10 mouse cellular contexts compared by ENCODE assay signal in genomic region chr13:95778761-95779161, GRCm38 (mm10).
DNase-seq lines count a peak whose midpoint lies in the region; ATAC-seq lines count a peak whose summit lies in the region.
"Had no signal": no experiment of that assay in that cellular context is flagged by ENCODE, and none has a peak within 500 bp of the region (broad histone marks: within the 10 kb centered on the region; RNA-seq: fewer than 3 reads in every experiment).

No protein-coding gene starts in this region.

- peak; percentile 46; the same call in 1 of the 2 replicates for ATAC-seq in kidney, embryonic 16.5 days (ENCODE audit: low FRiP score, low TSS enrichment)
- ATAC-seq in embryonic facial prominence, embryonic 12.5 days (ENCODE audit: insufficient number of reproducible peaks, insufficient read depth, low FRiP score, low TSS enrichment) = peak; percentile 76
- ATAC-seq: Patski had no signal

- DNase-seq in kidney, adult 8-10 months = no peak
- no peak for DNase-seq in limb, embryonic 10.5 days (ENCODE audit: low spot score)
- DNase-seq in monocyte, adult 2 months (ENCODE audit: low read depth in 1 of 2, low spot score in 2 of 2) = peak; percentile 29 to 49
- no peak for DNase-seq in right cerebral cortex, postnatal 36 days (ENCODE audit: low spot score in 2 of 2)
- DNase-seq in thymus, postnatal 10 days (ENCODE audit: low spot score in 2 of 2) = no peak
- DNase-seq: cerebellum, adult 8-10 months had no signal

- no peaks in the 10 kb centered on the region for H3K36me3 ChIP-seq in kidney, embryonic 16.5 days (ENCODE audit: insufficient read depth, low read length)
- no peaks in the 10 kb centered on the region for H3K36me3 ChIP-seq in embryonic facial prominence, embryonic 12.5 days
- H3K36me3 ChIP-seq in limb, embryonic 10.5 days = no peaks in the 10 kb centered on the region
- H3K36me3 ChIP-seq: neural tube, embryonic 13.5 days had no signal

- 20% methylated on average over 9 of the region's 9 CpGs for WGBS in kidney, embryonic 16.5 days
- WGBS in embryonic facial prominence, embryonic 12.5 days = 16% methylated on average over 9 of the region's 9 CpGs
- WGBS in limb, embryonic 10.5 days = 72% methylated on average over 9 of the region's 9 CpGs

- no peaks in the 10 kb centered on the region for H3K27me3 ChIP-seq in kidney, embryonic 16.5 days (ENCODE audit: insufficient read depth, low read length)
- H3K27me3 ChIP-seq in embryonic facial prominence, embryonic 12.5 days = no peaks in the 10 kb centered on the region
- no peaks in the 10 kb centered on the region for H3K27me3 ChIP-seq in limb, embryonic 10.5 days (ENCODE audit: low read depth, poor library complexity, severe bottlenecking)
- H3K27me3 ChIP-seq: neural tube, embryonic 13.5 days; Patski had no signal

- H3K4me2 ChIP-seq in kidney, embryonic 16.5 days (replicated peaks; ENCODE audit: low read depth, low read length) = no peak overlapping the region
- H3K4me2 ChIP-seq in embryonic facial prominence, embryonic 12.5 days (replicated peaks) = peak overlapping the region; percentile 16; the same call in 1 of the 2 replicates
- H3K4me2 ChIP-seq: neural tube, embryonic 13.5 days had no signal

- no peak overlapping the region for H3K4me3 ChIP-seq in kidney, embryonic 16.5 days (ENCODE audit: low read length)
- no peak overlapping the region for H3K4me3 ChIP-seq in embryonic facial prominence, embryonic 12.5 days
- no peak overlapping the region for H3K4me3 ChIP-seq in limb, embryonic 10.5 days
- H3K4me3 ChIP-seq: neural tube, embryonic 13.5 days had no signal

- H3K9ac ChIP-seq in kidney, embryonic 16.5 days (replicated peaks; ENCODE audit: low read length) = no peak overlapping the region
- no peak overlapping the region for H3K9ac ChIP-seq in embryonic facial prominence, embryonic 12.5 days
- H3K9ac ChIP-seq: neural tube, embryonic 13.5 days had no signal

- H3K27ac ChIP-seq in kidney, embryonic 16.5 days (ENCODE audit: low read length) = no peak overlapping the region
- H3K27ac ChIP-seq in embryonic facial prominence, embryonic 12.5 days = peak overlapping the region; percentile 52; the same call in 1 of the 2 replicates
- H3K27ac ChIP-seq in limb, embryonic 10.5 days = peak overlapping the region; percentile 36; the same call in 1 of the 2 replicates
- H3K27ac ChIP-seq: neural tube, embryonic 13.5 days had no signal

- peaks cover 24% of the 10 kb centered on the region for H3K4me1 ChIP-seq in kidney, embryonic 16.5 days (ENCODE audit: insufficient read depth, low read length)
- peaks cover 46% of the 10 kb centered on the region for H3K4me1 ChIP-seq in embryonic facial prominence, embryonic 12.5 days
- peaks cover 36% of the 10 kb centered on the region for H3K4me1 ChIP-seq in limb, embryonic 10.5 days

- no peaks in the 10 kb centered on the region for H3K9me3 ChIP-seq in kidney, embryonic 16.5 days (ENCODE audit: low read length)
- H3K9me3 ChIP-seq in embryonic facial prominence, embryonic 12.5 days = no peaks in the 10 kb centered on the region
- H3K9me3 ChIP-seq in limb, embryonic 10.5 days (replicated peaks) = no peaks in the 10 kb centered on the region
- H3K9me3 ChIP-seq: neural tube, embryonic 13.5 days had no signal

Comparison
In these comparisons a context has a peak if more than half of its experiments do, and no peak if none do; other contexts are left out.
1. DNase-seq: peak in monocyte, adult 2 months (2 of 2); none in kidney, adult 8-10 months (0 of 2), limb, embryonic 10.5 days (single experiment), right cerebral cortex, postnatal 36 days (0 of 2) and thymus, postnatal 10 days (0 of 2).